Mouse (Mus musculus): ENCODE data around the gene Bloc1s1. TPM values are rescaled to one million over a fixed set of nuclear protein-coding genes. Genes with fewer than 3 reads are reported as not detected.
A peak's percentile ranks its signal among the peaks of the same experiment; 100 is the strongest.

Gene Bloc1s1
- total and polyA plus RNA-seq, 3 experiments: 45.1 to 70.6 TPM; not detected in 1

DNA sequence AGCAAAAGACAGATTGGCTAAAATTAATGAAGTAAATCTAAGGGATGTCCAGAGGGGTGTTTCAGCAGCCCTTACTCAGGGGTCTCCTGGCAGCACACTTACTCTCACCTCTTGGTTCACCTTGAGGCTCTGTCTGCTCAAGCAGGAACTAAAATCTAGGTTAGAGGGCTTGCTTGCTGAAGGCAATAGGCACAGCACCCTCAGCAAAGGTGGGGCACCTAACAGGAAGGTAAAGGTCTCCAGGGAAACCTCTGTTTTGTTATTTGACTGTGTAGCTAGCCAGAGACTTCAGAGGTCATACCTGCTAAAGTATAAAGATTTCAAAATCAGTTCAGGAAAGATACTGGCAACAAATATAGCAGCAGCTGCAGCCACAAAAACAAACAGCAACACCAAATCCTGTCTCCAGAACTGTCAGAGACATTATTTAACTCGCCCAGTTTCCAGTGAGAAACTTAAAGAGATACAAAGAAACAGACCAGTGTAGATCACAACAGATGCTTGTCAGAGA lies 47.0 kb upstream of the Bloc1s1 start:
- Histone ChIP-seq H3K9ac (ENCODE audit: control insufficient read depth, low read depth, low read length, poor library complexity, severe bottlenecking) (no peak overlapping the region), H3K36me3 (ENCODE audit: control insufficient read depth in 1 of 2, insufficient read depth in 2 of 2, low read length in 2 of 2) (no peaks in the 10 kb centered on the region; a peak in 1 of 4 replicates), H3K27me3 (ENCODE audit: control insufficient read depth in 1 of 2, insufficient read depth in 2 of 2, low read length in 2 of 2) (peaks cover 0 to 2% of the 10 kb centered on the region in 2 experiments; a peak in 1 of 4 replicates), H3K4me1 (ENCODE audit: control insufficient read depth in 1 of 2, insufficient read depth in 2 of 2, low read length in 2 of 2) (no peaks in the 10 kb centered on the region; a peak in 1 of 4 replicates), H3K9me3 (replicated peaks; ENCODE audit: insufficient read depth, low read length) (no peaks in the 10 kb centered on the region), H3K27ac (ENCODE audit: control insufficient read depth, low read depth, low read length) (no peak overlapping the region), H3K79me2 (ENCODE audit: control insufficient read depth, insufficient read depth, low read length, poor library complexity) (no peaks in the 10 kb centered on the region), H3K4me3 (ENCODE audit: control insufficient read depth in 1 of 2, insufficient read depth in 1 of 2, low read depth in 2 of 2, low read length in 2 of 2) (no peak overlapping the region)
- TF ChIP-seq MEF2A (IDR thresholded peaks at IDR 0.05; ENCODE audit: extremely low read depth, insufficient replicate concordance, low read depth, low read length, poor library complexity, severe bottlenecking) (no peak), CHD2 (IDR thresholded peaks at IDR 0.05; ENCODE audit: low read length) (no peak), MAFK (IDR thresholded peaks at IDR 0.05; ENCODE audit: borderline replicate concordance, low read depth, low read length) (no peak), GATA1 (IDR thresholded peaks at IDR 0.05; ENCODE audit: low read depth, low read length) (no peak), ZMIZ1 (IDR thresholded peaks at IDR 0.05; ENCODE audit: low read depth, low read length) (no peak), USF1 (IDR thresholded peaks at IDR 0.05; ENCODE audit: low read depth, low read length) (no peak), MAZ (IDR thresholded peaks at IDR 0.05; ENCODE audit: low read depth, low read length) (no peak), NELFE (IDR thresholded peaks at IDR 0.05; ENCODE audit: low read depth, low read length) (no peak), USF2 (IDR thresholded peaks at IDR 0.05; ENCODE audit: borderline replicate concordance in 1 of 2, insufficient read depth in 1 of 2, low read depth in 1 of 2, low read length in 2 of 2) (no peak), MXI1 (IDR thresholded peaks at IDR 0.05; ENCODE audit: low read depth, low read length) (no peak), RAD21 (IDR thresholded peaks at IDR 0.05; ENCODE audit: low read depth, low read length) (no peak), BHLHE40 (IDR thresholded peaks at IDR 0.05; ENCODE audit: borderline replicate concordance, low read depth, low read length) (no peak), NRF1 (IDR thresholded peaks at IDR 0.05; ENCODE audit: insufficient read depth, low read depth, low read length, poor library complexity, severe bottlenecking) (no peak), UBTF (IDR thresholded peaks at IDR 0.05; ENCODE audit: borderline replicate concordance, insufficient read depth, low read depth, low read length) (no peak)
- DNase-seq (ENCODE audit: low read depth, low spot score): no peak

DNA sequence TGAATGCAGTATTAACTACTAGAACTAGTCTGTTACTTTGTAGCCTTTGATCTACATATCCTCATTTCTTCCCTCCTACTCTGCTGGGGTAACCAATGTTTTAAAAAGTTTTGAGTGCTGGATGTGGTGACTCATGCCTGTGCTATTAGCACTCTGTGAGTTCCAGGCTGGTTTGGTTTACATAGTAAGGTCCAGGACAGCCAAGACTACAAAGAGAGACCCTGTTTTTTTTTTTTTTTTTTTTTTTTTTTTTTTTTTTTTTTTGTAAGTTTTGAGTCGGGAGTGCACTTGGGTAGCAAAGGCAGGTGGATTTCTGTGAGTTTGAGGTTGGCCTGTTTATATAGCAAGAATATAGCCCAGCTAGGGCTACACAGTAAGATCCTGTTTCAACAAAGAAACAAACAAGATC lies 44.5 kb upstream of the Bloc1s1 start:
- H3K79me2 ChIP-seq (ENCODE audit: control insufficient read depth, insufficient read depth, low read length, poor library complexity): no peaks in the 10 kb centered on the region
- no peaks in the 10 kb centered on the region for H3K9me3 ChIP-seq (replicated peaks; ENCODE audit: insufficient read depth, low read length)
- no peaks in the 10 kb centered on the region; a peak in 1 of 4 replicates for H3K36me3 ChIP-seq (ENCODE audit: control insufficient read depth in 1 of 2, insufficient read depth in 2 of 2, low read length in 2 of 2)
- H3K27me3 ChIP-seq (ENCODE audit: control insufficient read depth in 1 of 2, insufficient read depth in 2 of 2, low read length in 2 of 2): peaks cover 0 to 2% of the 10 kb centered on the region in 2 experiments; a peak in 1 of 4 replicates
- no peaks in the 10 kb centered on the region; a peak in 1 of 4 replicates for H3K4me1 ChIP-seq (ENCODE audit: control insufficient read depth in 1 of 2, insufficient read depth in 2 of 2, low read length in 2 of 2)
- H3K9ac ChIP-seq (ENCODE audit: control insufficient read depth, low read depth, low read length, poor library complexity, severe bottlenecking): no peak overlapping the region
- no peak overlapping the region for H3K4me3 ChIP-seq (ENCODE audit: control insufficient read depth in 1 of 2, insufficient read depth in 1 of 2, low read depth in 2 of 2, low read length in 2 of 2)
- peak; percentile 55; the same call in 1 of the 2 replicates for TF ChIP-seq ZNF384 (IDR thresholded peaks at IDR 0.05; ENCODE audit: low read depth, low read length)
- no peak for TF ChIP-seq BHLHE40 (IDR thresholded peaks at IDR 0.05; ENCODE audit: borderline replicate concordance, low read depth, low read length)
- DNase-seq (ENCODE audit: low read depth, low spot score): no peak
- no peak overlapping the region for H3K27ac ChIP-seq (ENCODE audit: control insufficient read depth, low read depth, low read length)
